Mouse (Mus musculus) CH12.LX (cell line): ENCODE measurements around the gene Cmss1. TPM values are rescaled to one million over a fixed set of nuclear protein-coding genes. Genes with fewer than 3 reads are reported as not detected.

ENCODE experiments used
- DNase-seq: peaks from one replicate; pipeline ENCODE4 v3.0.0-alpha.2; 2013; ENCODE audit errors: extremely low read depth
- H3K27ac ChIP-seq: 2 replicates; pipeline ENCODE4 v1.5.1; 2012; ENCODE audit warnings: low read depth, mild to moderate bottlenecking, control low read depth, moderate library complexity; ENCODE audit not compliant: insufficient read depth
- H3K27me3 ChIP-seq: replicated peaks from 2 replicates; pipeline ENCODE3; 2012; ENCODE audit warnings: inconsistent platforms
- H3K36me3 ChIP-seq, 2 experiments: replicated peaks in 1 of 2; 2 replicates each; pipeline versions ENCODE3 to v1.6.1; 2012; ENCODE audit warnings: inconsistent platforms in 1 of 2, low read length in 1 of 2, mild to moderate bottlenecking in 1 of 2, mixed read lengths in 1 of 2, moderate library complexity in 1 of 2; ENCODE audit not compliant: control insufficient read depth in 1 of 2, insufficient read depth in 1 of 2
- H3K4me1 ChIP-seq, 2 experiments: 2 replicates each; pipeline ENCODE4 v1.6.1; 2012; ENCODE audit warnings: inconsistent platforms in 1 of 2, moderate library complexity in 1 of 2; ENCODE audit not compliant: insufficient read depth in 2 of 2, control insufficient read depth in 1 of 2
- H3K4me2 ChIP-seq: 2 replicates; pipeline ENCODE4 v1.6.1; 2012; ENCODE audit warnings: low read depth, mild to moderate bottlenecking, control low read depth; ENCODE audit not compliant: poor library complexity, insufficient read depth, severe bottlenecking
- H3K4me3 ChIP-seq, 3 experiments: fragments of 150-350 bp in 1 of 3; sonication (generic) in 1 of 3; replicated peaks in 1 of 3; 2 replicates each; pipeline versions ENCODE3 to v1.5.1; 2011 to 2012; ENCODE audit warnings: low read depth in 2 of 3, low read length in 2 of 3, mild to moderate bottlenecking in 2 of 3, moderate library complexity in 2 of 3, control low read depth in 1 of 3, improper control_type of control experiment in 1 of 3, inconsistent platforms in 1 of 3, mixed read lengths in 1 of 3; ENCODE audit not compliant: poor library complexity in 1 of 3
- H3K79me2 ChIP-seq: replicated peaks from 2 replicates; pipeline ENCODE4 v1.6.1; 2012; ENCODE audit warnings: mild to moderate bottlenecking, moderate library complexity; ENCODE audit not compliant: control insufficient read depth, poor library complexity, insufficient read depth, severe bottlenecking; ENCODE audit errors: extremely low read depth
- H3K9ac ChIP-seq: 2 replicates; pipeline ENCODE4 v1.6.1; 2012; ENCODE audit warnings: low read depth, mild to moderate bottlenecking, control low read depth, moderate library complexity; ENCODE audit not compliant: insufficient read depth
- H3K9me3 ChIP-seq: replicated peaks from 2 replicates; pipeline ENCODE3; 2012; ENCODE audit warnings: low read length, inconsistent platforms, mixed read lengths
- BHLHE40 ChIP-seq: IDR thresholded peaks from 2 replicates; pipeline ENCODE4 v1.6.1; 2011; ENCODE audit warnings: mild to moderate bottlenecking, low read depth, low read length, improper control_type of control experiment
- CHD1 ChIP-seq: IDR thresholded peaks from 2 replicates; pipeline ENCODE4 v1.6.1; 2012; ENCODE audit warnings: low read depth, low read length, improper control_type of control experiment, inconsistent platforms
- CHD2 ChIP-seq: IDR thresholded peaks from 2 replicates; pipeline ENCODE4 v1.6.1; 2011; ENCODE audit warnings: low read length, improper control_type of control experiment
- CTCF ChIP-seq, 2 experiments: IDR thresholded peaks in 1 of 2; conservative IDR thresholded peaks in 1 of 2; 2 replicates each; pipeline ENCODE4 v1.5.1; 2011 to 2012; ENCODE audit warnings: low read depth in 2 of 2, low read length in 2 of 2, improper control_type of control experiment in 1 of 2, inconsistent platforms in 1 of 2, mild to moderate bottlenecking in 1 of 2, moderate library complexity in 1 of 2
- ELF1 ChIP-seq: IDR thresholded peaks from 2 replicates; pipeline ENCODE4 v1.6.1; 2014; ENCODE audit warnings: low read depth, mild to moderate bottlenecking, inconsistent platforms, low read length, improper control_type of control experiment
- EP300 ChIP-seq: IDR thresholded peaks from 2 replicates; pipeline ENCODE4 v1.6.1; 2011; ENCODE audit warnings: low read length, improper control_type of control experiment
- IRF4 ChIP-seq: IDR thresholded peaks from 2 replicates; pipeline ENCODE4 v1.6.1; 2014; ENCODE audit warnings: low read depth, mild to moderate bottlenecking, inconsistent platforms, low read length, improper control_type of control experiment
- MAFK ChIP-seq: IDR thresholded peaks from 2 replicates; pipeline ENCODE4 v1.6.1; 2011; ENCODE audit warnings: low read length, improper control_type of control experiment; ENCODE audit not compliant: insufficient replicate concordance
- MAX ChIP-seq: IDR thresholded peaks from 2 replicates; pipeline ENCODE4 v1.6.1; 2011; ENCODE audit warnings: low read length, improper control_type of control experiment
- RAD21 ChIP-seq: IDR thresholded peaks from 2 replicates; pipeline ENCODE4 v1.6.1; 2011; ENCODE audit warnings: low read depth, mild to moderate bottlenecking, low read length, improper control_type of control experiment, moderate library complexity
- RCOR1 ChIP-seq: conservative IDR thresholded peaks from 2 replicates; pipeline ENCODE4 v1.6.1; 2012; ENCODE audit warnings: low read depth, mild to moderate bottlenecking, inconsistent platforms, low read length, improper control_type of control experiment
- SIN3A ChIP-seq: IDR thresholded peaks from 2 replicates; pipeline ENCODE4 v1.6.1; 2012; ENCODE audit warnings: low read length, improper control_type of control experiment, inconsistent platforms
- SMC3 ChIP-seq: IDR thresholded peaks from 2 replicates; pipeline ENCODE4 v1.6.1; 2011; ENCODE audit warnings: low read depth, low read length, improper control_type of control experiment
- TBP ChIP-seq: conservative IDR thresholded peaks from 2 replicates; pipeline ENCODE4 v1.6.1; 2011; ENCODE audit warnings: low read depth, low read length, improper control_type of control experiment
- USF2 ChIP-seq: conservative IDR thresholded peaks from 2 replicates; pipeline ENCODE4 v1.6.1; 2011; ENCODE audit warnings: low read depth, low read length, improper control_type of control experiment
- dilution Hi-C: fragments of 300-500 bp; cut with MboI; formaldehyde crosslinking; loops from 2 replicates; pipeline ENCODE4 v1.14.3; 2020; ENCODE audit warnings: low sequenced_read_pairs; ENCODE audit not compliant: extremely low pct_unique_long_range_greater_than_20kb, extremely low pct_ligation_motif_present
- in situ Hi-C: fragments of 300-500 bp; cut with MboI; formaldehyde crosslinking; loops from 3 replicates; pipeline ENCODE4 v1.14.3; 2019; ENCODE audit warnings: low sequenced_read_pairs, low pct_ligation_motif_present, low pct_unique_long_range_greater_than_20kb, mixed read lengths
- polyA plus RNA-seq: library from polyadenylated mRNA; unstranded; fragments of >175 nt; gene quantifications from 2 replicates; pipeline ENCODE4 v1.2.1, GENCODE M21; 2012; ENCODE audit warnings: low read depth; ENCODE audit not compliant: insufficient read length
- total RNA-seq, 2 experiments: library from RNA; depleted of rRNA; stranded (reverse); fragments of 300-350 nt in 1 of 2; fragments of >200 nt in 1 of 2; gene quantifications; 2 replicates each; pipeline ENCODE4 v1.2.3; 2012 to 2014

Cmss1 gene
- total and polyA plus RNA-seq, 3 experiments = 94.7 to 107 (median 103) TPM

GRCm38 (mm10) chr16:57301512-57302115 is 305.1 kb downstream of the Cmss1 start:
- no peak for TF ChIP-seq IRF4
- TF ChIP-seq BHLHE40 = no peak
- no peak for TF ChIP-seq CHD2
- TF ChIP-seq MAFK = no peak
- TF ChIP-seq, all 38 proteins: peak for 0
- in situ Hi-C loops (loop anchor here (10.0 kb wide), 1 partner anchor 93 kb away; no protein-coding TSS in a partner anchor), dilution Hi-C loops (no loop called here)
- Histone ChIP-seq H3K9ac (no peak overlapping the region), H3K4me2 (no peak overlapping the region), H3K79me2 (no peaks in the 10 kb centered on the region), H3K4me1 (0 out of 4 replicates have a peak, but pooled peaks cover 0 to 5% of the 10 kb centered on the region in 2 experiments), H3K36me3 (peaks cover 2 to 32% of the 10 kb centered on the region in 2 experiments), H3K9me3 (no peaks in the 10 kb centered on the region), H3K4me3 (no peak overlapping the region), H3K27ac (no peak overlapping the region), H3K27me3 (no peaks in the 10 kb centered on the region)
- no peak for DNase-seq

GRCm38 (mm10) chr16:57295216-57295934 is 311.3 kb downstream of the Cmss1 start:
- Histone ChIP-seq H3K36me3 (no peaks in the 10 kb centered on the region), H3K27ac (no peak overlapping the region), H3K9me3 (peaks cover 2% of the 10 kb centered on the region), H3K4me2 (no peak overlapping the region), H3K79me2 (no peaks in the 10 kb centered on the region), H3K4me3 (no peak overlapping the region), H3K27me3 (no peaks in the 10 kb centered on the region), H3K9ac (no peak overlapping the region), H3K4me1 (no peaks in the 10 kb centered on the region)
- TF ChIP-seq MAFK (no peak), RCOR1 (no peak), SIN3A (no peak), ELF1 (peak; percentile 11; the same call in 1 of the 2 replicates)
- in situ Hi-C loops = no loop called here
- DNase-seq = no peak
- dilution Hi-C loops = no loop called here

- Histone ChIP-seq H3K27me3 (no peaks in the 10 kb centered on the region), H3K79me2 (no peaks in the 10 kb centered on the region), H3K4me1 (no peaks in the 10 kb centered on the region), H3K4me3 (no peak within 1 kb of the TSS), H3K36me3 (no peaks in the 10 kb centered on the region), H3K4me2 (no peak within 1 kb of the TSS), H3K9me3 (peaks cover 2% of the 10 kb centered on the region), H3K27ac (no peak within 1 kb of the TSS), H3K9ac (no peak within 1 kb of the TSS)
- no peak for TF ChIP-seq SMC3
- no peak for TF ChIP-seq CHD1
- no peak for TF ChIP-seq TBP
- TF ChIP-seq EP300 = no peak
- no peak for TF ChIP-seq USF2
- TF ChIP-seq CTCF (conservative IDR thresholded peaks at IDR 0.05 in 1 of 2, IDR thresholded peaks at IDR 0.05 in 1 of 2; ENCODE audit: low read depth in 2 of 2, low read length in 2 of 2) = no peak
- no peak for TF ChIP-seq MAX
- no peak for TF ChIP-seq RAD21
- dilution Hi-C loops = no loop called here
- in situ Hi-C loops = no loop called here
- DNase-seq = no peak
These were observed 313.9 kb downstream of the Cmss1 start, which contains the start of gene Tmem30c for GRCm38 (mm10) chr16:57292765-57293164. Gene Tmem30c (minus strand): TSS chr16:57292865.
